Mouse (Mus musculus) v-Abl transformed pro-B cells (cell line): Measurements from ENCODE around the gene Zc3h7b.

Experiments used
- in situ Hi-C, 2 experiments: fragments of 400-800 bp; cut with MboI; formaldehyde crosslinking; loops; one replicate each; pipeline ENCODE4 v1.15.1; 2025; ENCODE audit not compliant: unreplicated experiment in 2 of 2

Zc3h7b gene

DNA sequence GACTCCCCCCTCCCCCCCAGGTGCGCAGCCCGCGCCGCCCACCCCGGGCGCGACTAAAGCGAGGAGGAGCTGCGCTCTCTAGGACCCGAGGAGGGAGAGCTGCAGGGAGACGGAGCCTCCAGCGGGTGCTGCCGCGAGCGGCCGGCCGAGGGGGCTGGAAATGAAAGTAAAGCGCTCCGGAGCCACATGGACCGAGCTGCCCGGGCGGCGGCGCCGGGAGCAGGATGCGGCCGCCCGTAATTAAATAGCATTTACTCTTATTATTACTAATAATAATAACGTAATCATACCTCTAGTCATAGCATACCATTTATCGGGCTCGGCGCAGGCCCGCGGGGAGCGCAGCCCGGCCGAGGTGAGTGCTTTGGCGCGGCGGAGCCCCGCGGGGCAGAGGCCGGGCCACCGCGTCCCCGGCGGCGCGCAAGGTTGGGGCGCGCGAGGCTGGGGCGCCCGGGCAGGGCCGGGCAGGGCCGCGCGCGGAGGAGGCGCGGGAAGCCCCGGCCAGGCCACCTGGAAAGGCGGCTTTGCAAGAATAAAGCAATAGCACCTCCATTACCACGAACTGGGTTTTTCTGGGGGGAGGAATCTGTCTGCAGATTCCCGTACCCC is at the start of gene Zc3h7b, which contains the start of gene Rangap1:
Gene Zc3h7b, plus strand, starts transcription at position 66 of the 609 bp plus-strand sequence.
Gene Rangap1, minus strand, starts transcription at position 539 of the 609 bp plus-strand sequence.
- in situ Hi-C loops, result no loop called here

DNA sequence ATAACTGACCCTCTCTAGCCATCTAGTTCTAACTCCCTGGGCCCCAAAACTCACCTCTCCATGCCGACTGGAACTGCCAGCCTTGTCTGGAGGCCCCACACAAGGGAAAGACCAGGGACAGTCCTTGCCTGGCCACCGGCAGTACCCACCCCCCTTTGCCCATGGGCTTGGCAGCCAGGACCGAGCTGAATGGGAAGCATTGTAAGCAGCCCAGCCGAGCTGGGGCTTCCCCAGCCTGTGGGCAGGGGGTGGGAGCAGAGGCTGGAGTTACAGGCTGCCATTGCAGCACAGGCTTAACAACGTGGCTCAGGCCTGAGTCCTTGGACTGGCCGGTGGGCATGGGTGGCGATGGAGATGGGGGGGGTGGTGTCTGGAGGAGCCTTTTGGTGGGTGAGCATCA is 47.7 kb upstream of the Zc3h7b start, which contains the start of gene Chadl:
Gene Chadl, minus strand, starts transcription at position 113 of the 400 bp plus-strand sequence.
- in situ Hi-C loops, result no loop called here

DNA sequence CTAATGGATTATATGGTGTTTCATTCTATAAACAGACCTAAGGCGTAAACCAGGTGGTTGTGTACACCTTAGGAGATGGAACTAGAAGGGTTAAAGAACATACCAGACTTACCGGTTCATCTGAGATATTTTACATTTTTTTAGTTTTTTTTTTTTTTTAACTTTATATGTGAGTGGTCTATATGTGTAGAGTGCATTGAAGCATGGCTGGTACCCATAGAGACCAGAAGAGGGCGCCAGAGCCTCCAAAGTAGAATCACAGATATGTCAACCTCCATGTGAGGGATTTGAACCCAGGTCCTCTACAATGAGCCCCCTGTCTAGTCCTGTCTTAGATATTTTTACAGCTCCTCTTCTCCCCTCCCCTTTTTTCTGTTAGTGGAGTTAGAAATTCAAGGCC is 47.0 kb upstream of the Zc3h7b start:
- in situ Hi-C loops, result no loop called here

DNA sequence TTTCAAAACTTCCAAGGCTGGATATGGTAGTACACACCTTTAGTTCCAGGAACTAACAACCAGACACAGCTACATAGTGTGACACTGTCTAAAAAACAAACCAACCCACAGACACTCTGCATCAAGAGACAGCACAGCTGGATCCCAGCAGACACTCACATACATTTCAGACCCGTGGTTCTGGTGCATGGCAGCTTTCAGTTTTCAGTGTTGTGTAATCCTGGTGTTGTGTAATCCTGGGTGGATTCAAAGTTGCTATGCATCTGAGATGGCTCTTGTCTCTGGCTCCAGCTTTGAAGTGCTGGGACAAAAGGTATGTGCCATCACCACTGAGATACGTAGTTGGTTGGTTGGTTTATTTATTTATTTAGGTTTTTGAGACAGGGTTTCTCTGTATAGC is 46.3 kb upstream of the Zc3h7b start:
- in situ Hi-C loops, result no loop called here

DNA sequence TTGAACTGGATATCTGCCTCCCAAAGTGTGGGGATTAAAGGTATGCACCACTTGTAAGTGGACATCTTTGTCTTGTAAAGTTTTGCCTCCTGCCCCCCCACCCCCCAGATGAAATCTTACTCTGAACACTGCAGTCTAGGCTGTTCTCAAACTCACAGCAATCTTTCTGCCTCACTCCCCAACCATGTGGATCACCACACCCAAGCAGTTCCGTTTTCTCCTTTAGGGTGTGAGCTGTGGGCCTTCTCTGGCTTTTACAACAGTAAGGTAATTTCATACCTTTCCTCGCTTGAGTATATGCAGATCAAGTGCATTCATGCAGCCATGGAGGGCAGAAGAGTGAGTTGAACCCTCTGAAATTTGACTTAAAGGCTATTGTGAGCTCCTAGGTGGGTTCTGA is 44.7 kb upstream of the Zc3h7b start:
- in situ Hi-C loops, result loop anchor here (5.0 kb wide), 1 partner anchor 217 kb away; no protein-coding TSS in a partner anchor

DNA sequence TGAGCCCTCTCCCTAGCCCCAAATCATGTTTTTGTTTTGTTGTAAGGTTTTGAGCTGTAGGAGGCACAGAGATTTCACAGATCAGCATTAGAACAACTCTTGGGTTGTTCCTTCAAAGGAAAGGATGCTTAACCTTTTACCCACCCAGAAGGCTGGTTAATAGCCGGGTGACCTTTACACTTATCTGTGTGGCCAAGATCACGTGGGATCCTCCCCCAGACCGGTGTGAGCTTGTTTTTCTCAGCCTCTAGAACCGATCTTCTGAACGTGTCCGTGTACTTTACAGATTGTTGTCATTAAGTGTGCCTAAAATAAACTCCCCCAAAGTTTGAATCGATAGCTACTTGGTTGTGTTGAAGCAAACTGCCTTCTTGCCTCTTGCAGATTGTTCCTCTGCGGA is 44.3 kb upstream of the Zc3h7b start:
- in situ Hi-C loops, result loop anchor here (5.0 kb wide), 1 partner anchor 217 kb away; no protein-coding TSS in a partner anchor

DNA sequence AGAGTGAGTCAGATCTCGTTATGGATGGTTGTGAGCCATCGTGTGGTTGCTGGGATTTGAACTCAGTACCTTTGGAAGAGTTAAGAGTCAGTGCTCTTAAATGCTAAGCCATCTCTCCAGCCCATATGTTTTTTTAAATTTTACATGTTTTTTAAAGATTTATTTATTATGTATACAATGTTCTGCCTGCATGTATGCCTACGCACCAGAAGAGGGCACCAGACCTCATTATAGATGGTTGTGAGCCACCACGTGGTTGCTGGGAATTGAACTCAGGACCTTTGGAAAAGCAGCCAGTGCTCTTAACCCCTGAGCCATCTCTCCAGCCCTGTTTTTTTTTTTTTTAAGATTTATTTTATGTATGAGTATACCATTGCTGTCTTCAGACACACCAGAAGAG is 43.5 kb upstream of the Zc3h7b start:
- in situ Hi-C loops, result loop anchor here (5.0 kb wide), 1 partner anchor 216 kb away; no protein-coding TSS in a partner anchor

DNA sequence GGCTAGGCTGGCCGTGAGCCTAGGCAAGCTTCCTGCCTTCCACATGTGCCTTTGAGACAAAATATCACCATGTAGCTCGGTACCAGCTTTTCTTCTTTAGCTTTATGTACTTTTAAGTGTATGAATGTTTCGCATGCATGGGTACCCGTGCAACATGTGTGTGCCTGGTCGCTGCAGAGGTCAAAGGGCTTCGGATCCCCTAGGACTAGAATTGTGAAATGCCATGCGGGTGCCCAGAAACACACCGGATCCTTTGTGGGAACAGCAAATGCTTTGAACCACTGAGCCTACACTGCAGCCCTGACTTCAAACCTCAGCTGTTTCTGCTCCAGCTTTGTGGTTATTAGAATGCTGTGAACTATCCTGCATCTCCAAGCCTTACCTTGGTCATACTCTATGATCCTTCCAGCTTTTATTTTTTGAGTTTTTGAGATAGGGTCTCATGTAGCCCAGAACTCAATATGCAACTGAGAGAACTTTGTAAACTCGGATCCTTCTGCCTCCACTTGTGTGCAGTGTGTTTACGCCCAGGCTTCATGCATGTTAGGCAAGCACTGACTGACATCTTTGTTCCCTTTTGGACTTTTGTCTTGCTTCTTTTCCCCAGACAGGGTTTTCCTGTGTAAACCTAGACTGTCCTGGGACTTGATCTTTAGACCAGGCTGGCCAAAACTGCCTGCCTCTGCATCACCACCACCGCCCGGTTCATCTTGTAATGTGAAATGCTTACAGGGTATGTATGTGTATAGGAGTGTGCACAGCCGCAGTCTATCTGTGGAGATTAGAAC is 42.4 kb upstream of the Zc3h7b start:
- in situ Hi-C loops, result loop anchor here (5.0 kb wide), 1 partner anchor 215 kb away; no protein-coding TSS in a partner anchor

DNA sequence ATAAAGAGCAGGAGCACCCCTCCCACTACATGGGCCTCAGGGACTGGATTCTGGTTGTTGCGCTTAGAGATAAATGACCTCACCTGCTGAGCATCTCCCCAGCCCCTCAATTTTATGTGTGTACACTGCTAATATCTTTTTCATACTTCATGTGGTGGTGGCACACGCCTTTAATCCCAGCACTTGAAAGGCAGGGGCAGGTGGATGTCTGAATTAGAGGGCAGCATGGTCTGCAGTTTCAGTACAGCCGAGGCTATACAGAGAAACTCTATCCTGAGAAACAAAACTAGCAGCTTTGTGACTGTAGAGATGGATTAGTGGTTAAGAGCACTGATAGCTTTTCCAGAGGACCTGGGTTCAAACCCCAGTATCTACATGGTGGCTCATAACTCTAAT is 41.8 kb upstream of the Zc3h7b start:
- in situ Hi-C loops, result loop anchor here (5.0 kb wide), 1 partner anchor 214 kb away; no protein-coding TSS in a partner anchor

DNA sequence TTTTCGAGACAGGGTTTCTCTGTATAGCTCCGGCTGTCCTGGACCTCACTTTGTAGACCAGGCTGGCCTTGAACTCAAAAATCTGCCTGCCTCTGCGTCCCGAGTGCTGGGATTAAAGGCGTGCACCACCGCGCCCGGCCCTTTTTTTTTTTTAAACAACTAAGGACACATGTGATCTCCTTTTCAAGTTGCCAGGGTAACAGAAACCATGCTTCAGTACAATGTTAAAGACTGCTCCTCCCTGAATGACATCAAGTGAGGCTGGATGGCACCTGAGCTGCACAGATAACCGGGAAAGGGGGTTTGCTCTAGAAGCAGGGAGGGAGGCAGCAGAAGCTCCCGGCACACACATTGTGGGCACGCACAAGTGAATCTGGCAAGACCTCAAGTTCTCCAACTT is 35.9 kb upstream of the Zc3h7b start:
- in situ Hi-C loops, result no loop called here

DNA sequence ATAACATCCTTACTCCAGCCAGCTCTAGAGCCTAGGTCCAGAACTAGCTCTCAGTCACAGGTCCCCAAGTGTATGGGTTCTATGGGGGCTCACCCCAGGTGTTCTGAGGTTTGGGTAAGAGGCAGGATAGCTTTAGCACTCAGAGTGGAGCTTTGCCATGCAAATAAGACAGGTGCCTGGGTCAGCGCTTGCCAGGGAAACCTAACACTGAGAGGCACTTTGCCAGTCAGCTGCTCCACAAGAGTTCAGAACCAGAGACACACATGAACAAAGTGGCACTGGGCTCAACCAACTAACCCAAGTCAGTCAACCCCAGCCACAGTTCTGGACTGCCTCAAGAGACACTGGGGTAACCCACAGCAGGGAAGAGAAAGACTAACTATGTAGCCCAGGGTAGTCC is 35.2 kb upstream of the Zc3h7b start:
- in situ Hi-C loops, result no loop called here

DNA sequence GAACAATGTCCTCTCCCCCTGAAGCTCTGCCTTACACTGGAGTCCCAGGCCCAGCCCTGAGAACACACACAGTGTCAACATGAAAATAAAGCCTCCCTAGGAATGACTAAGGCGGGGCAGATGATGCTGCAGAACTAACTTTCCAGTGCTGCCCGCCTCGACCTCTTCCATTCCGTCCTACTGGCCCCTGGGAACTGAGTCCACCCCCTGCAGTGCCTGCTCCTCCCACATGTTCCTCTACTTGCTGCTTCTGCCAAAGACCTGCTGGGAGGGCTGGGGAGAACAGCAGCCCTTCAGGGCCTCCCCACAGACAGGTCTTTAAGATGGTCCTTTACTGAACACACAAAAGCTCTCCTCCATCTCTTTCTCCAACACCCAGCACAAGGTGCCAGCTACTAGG is 34.1 kb upstream of the Zc3h7b start:
- in situ Hi-C loops, result no loop called here

DNA sequence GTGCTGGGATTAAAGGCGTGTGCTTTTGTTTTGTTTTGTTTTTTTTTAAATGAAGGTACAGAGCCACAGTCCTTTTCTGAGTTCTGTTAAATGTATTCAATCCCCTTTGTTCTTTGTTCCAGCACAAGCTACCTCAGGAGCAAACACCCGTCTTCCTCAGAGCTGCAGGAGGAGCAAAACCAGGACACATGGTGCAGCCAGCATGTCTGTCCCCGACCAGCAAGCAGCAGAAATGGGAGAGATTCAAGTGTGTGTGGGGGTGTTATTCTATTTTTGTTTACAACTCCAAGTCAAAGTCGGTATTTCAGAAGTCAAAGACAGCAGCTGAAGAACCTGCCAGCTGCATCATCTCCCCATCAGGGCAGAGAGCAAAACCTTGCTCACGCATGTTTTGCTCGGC is 31.1 kb upstream of the Zc3h7b start:
- in situ Hi-C loops, result no loop called here

DNA sequence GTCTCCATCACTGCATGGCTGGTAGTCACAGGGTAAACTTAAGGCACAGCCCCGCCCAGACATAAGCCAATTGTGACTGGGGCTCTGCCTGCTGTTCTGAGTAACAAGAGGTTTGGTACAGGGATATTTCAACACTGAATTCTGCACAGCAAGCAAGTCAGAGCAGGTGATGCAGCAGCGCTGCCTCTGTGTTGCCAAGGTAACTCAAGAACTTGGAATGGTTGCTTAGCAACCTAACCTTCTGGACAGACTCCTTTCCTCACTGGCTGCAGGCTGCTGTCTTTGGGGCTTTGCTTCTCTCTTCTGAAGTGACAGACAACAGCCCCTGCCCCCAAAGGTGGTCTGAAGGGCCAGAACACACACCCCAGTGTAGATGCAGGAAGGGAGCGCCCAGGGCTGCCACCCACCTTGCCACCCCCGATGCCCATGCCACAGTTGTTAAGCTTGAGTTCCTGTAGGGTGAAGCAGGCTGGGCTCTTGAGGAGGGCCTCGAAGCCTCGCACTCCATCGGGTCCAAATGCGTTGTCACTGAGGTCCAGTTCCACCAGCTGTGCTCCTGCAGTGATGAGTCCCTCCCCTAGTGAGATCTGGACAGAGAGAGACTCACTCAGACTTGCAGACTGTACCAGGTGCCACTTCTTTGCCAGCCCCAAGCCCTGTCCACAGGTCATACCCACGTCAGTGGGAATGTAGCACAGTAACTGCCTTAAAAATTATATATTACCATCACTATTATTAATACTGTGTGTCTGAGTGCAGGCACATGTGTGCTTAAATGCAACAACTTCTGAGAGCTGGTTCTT is 26.3 kb upstream of the Zc3h7b start:
- in situ Hi-C loops, result no loop called here

DNA sequence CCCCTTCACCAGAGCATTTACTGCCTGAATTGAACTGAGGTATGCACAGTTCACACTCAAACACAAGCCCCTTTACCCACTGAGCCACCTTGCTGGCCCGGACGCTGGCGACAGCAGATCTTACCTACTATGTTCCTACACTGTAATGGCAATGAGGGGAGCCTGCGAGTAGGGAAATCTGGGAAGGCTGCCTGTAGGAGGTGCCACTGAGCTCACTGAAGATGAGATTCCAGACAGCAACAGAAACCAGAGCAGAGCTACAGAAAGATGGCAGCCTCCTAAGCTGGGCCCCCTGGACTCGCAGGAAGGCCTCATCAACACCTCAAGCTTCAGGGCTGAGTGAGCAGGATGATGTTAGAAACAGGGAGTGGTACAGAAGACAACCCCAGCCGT is 25.7 kb upstream of the Zc3h7b start:
- in situ Hi-C loops, result no loop called here

DNA sequence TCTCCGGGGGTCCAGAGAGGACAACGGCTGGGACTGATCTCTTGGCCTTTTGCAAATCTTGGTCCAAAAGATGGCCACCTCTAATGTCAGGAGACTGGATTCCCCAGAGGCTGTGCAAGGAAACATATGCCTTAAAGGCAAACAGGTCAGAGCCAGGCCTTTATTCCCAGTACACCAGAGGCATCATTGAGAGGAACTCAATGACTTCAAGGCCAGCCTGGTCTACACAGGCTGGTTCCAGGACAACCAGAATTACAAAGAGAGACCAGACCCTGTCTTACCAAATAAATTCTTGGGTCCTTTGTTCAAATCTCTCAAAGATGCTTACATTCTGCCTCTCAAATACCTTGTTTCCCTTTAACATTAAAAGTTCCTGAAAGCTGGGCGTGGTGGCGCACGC is 22.5 kb upstream of the Zc3h7b start:
- in situ Hi-C loops, result no loop called here

DNA sequence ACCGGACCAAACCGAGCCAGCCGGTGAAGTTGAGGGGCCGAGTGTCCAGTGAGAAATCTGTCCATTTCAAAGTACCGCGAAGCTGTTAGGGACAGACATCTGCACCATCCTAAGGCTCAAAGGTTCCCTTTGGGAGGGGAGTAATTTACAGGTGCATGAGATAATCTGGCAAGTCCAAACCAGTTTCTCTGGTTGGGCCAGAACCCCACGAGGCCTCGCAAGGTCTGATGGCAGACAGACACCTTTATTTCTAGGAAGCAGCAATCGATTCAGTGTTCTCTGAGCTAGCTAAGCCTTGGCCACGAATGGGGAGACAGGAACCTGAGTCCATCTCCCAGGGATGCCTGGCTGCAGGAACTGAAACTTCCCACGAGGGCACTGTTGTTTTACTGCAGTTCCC is 21.2 kb upstream of the Zc3h7b start:
- in situ Hi-C loops, result no loop called here

DNA sequence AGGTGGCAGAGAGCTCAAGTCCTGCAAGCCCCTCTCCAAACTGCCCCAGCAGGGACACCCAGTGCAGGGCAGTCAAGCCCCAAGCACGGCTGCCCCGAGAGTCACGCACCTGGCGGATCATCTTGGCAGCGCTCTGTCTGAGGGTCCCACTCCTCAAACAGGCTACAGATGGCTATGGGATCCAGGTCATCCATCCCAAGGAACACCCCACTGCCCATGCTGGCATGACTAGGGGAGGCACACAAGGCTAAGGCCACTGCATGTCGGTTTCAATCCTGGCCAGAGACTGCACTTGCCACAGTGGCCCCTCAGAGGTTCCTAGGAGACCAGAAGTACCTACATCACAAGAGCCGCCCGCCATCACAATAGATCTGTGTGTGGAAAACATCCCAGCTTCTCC is 18.9 kb upstream of the Zc3h7b start:
- in situ Hi-C loops, result no loop called here

DNA sequence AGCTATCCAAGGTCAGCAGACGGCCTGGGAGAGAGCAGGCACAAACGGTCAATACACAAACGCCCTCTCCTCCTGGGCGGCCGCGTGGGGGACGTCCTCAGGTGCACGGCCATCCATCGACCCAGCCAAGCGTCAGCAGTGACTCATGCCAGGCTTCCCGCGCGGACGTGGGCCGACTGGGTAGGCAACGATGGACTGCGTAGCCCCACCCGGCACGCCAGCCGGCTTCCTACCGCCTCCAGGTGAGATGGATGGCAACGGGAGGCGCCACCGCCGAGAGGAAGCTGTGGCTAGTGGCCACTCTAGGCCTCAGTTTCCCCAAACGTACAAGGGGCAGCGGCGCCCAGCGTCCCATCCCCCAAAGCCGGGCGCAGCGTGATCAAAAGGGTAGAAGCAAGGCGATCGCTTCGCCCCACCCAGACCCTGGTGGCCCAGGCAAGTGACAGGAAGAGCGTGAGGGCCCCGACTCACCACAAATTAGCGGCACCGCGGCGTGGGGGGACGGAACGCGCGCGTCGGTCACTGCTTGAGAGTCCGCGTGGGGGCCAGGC is 15.5 kb upstream of the Zc3h7b start:
- in situ Hi-C loops, result no loop called here

DNA sequence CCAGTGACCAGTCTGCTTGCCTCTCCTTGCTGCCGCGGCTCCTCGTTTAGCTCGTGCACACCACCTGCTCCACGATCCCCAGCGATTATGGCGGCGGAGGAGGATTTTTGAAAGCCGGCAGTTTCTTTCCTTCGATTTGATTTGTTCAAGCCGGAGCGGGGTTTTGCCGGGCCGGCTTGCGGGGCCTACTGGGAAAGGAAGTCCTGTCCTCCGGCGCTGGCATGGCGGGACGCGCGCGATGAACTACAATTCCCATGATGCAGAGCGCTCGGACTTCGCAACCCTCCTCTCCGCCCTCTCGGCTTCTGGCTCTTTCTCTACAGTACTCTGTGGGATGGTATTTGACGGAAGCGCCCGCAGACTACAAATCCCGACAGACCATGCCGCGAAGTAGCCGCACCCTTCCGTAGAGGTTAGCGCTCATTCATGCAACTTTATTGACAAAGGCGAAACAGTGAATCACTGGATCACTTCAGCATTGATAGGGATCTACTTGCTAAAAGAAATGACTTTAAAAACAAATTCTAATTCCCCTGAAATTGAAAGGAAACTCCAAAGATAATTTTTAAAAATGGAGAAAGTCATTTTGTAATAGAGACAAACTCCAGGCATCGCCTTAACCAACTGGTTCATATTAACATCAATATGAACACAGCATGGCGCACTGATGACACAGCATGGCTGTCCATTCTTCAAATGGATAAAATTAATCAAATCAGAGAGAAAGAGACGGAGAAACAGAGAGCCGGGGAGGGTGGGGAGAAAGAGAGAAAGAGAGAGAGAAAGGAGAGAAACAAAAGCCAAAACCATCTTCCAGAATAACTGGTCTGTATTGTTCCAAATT is 14.8 kb upstream of the Zc3h7b start:
- in situ Hi-C loops, result no loop called here
